Mouse (Mus musculus) heart, adult 9 months (tissue): ENCODE measurements around the gene Macrod2.

Experiments used
- DNase-seq, 2 experiments: peaks; one replicate each; pipeline ENCODE4 v3.0.0; 2022; ENCODE audit warnings: low spot score in 2 of 2

Macrod2 gene

GRCm38 (mm10) chr2:141057455-141057833 is 662.3 kb downstream of the Macrod2 start:
- DNase-seq, result no peak

- no peak for DNase-seq
Observed at GRCm38 (mm10) chr2:141073981-141074855, 679.1 kb downstream of the Macrod2 start.

GRCm38 (mm10) chr2:141078221-141078620 is 683.1 kb downstream of the Macrod2 start:
- DNase-seq, result no peak

- no peak for DNase-seq
Observed at GRCm38 (mm10) chr2:141091320-141091719, 696.2 kb downstream of the Macrod2 start.

- no peak for DNase-seq
Observed at GRCm38 (mm10) chr2:141117579-141117978, 722.5 kb downstream of the Macrod2 start.

- no peak for DNase-seq
Observed at GRCm38 (mm10) chr2:141123875-141124274, 728.8 kb downstream of the Macrod2 start.

GRCm38 (mm10) chr2:141125638-141126037 is 730.5 kb downstream of the Macrod2 start:
- no peak for DNase-seq

GRCm38 (mm10) chr2:141142266-141142665 is 747.2 kb downstream of the Macrod2 start:
- DNase-seq, result no peak

- no peak for DNase-seq
Observed at GRCm38 (mm10) chr2:141152011-141152772, 757.1 kb downstream of the Macrod2 start.

GRCm38 (mm10) chr2:141155972-141156371 is 760.9 kb downstream of the Macrod2 start:
- DNase-seq, result no peak

GRCm38 (mm10) chr2:141156979-141157593 is 762.0 kb downstream of the Macrod2 start:
- DNase-seq, result no peak

- no peak for DNase-seq
Observed at GRCm38 (mm10) chr2:141158161-141158560, 763.1 kb downstream of the Macrod2 start.

- DNase-seq, result no peak
Observed at GRCm38 (mm10) chr2:141163918-141164317, 768.8 kb downstream of the Macrod2 start.

- no peak for DNase-seq
Observed at GRCm38 (mm10) chr2:141169586-141169985, 774.5 kb downstream of the Macrod2 start.

GRCm38 (mm10) chr2:141173167-141173566 is 778.1 kb downstream of the Macrod2 start:
- no peak for DNase-seq

- no peak for DNase-seq
Observed at GRCm38 (mm10) chr2:141173607-141174006, 778.5 kb downstream of the Macrod2 start.

GRCm38 (mm10) chr2:141180656-141181055 is 785.5 kb downstream of the Macrod2 start:
- no peak for DNase-seq

- DNase-seq, result no peak
Observed at GRCm38 (mm10) chr2:141182034-141182759, 787.1 kb downstream of the Macrod2 start.

- DNase-seq, result no peak
Observed at GRCm38 (mm10) chr2:141194476-141194875, 799.4 kb downstream of the Macrod2 start.

- no peak for DNase-seq
Observed at GRCm38 (mm10) chr2:141200481-141200880, 805.4 kb downstream of the Macrod2 start.

- DNase-seq, result no peak
Observed at GRCm38 (mm10) chr2:141201303-141202014, 806.4 kb downstream of the Macrod2 start.
